Mouse (Mus musculus): ENCODE results near the gene Klhdc1. TPM values are rescaled to one million over a fixed set of nuclear protein-coding genes. Genes with fewer than 3 reads are reported as not detected.

The Klhdc1 gene
- polyA plus RNA-seq (2015; fragmentation: Nextera tagmentation; extraction: Ambion mirVana) = 9.0 and 9.2 TPM in 2 replicates

- Histone ChIP-seq H3K9me3 (no peaks in the 10 kb centered on the region), H3K9ac (peak within 1 kb of the TSS; percentile 78), H3K4me2 (peak within 1 kb of the TSS; percentile 67), H3K27ac (peak within 1 kb of the TSS; percentile 60), H3K4me1 (0 out of 2 replicates have a peak, but pooled peaks cover 4% of the 10 kb centered on the region), H3K27me3 (replicated peaks) (no peaks in the 10 kb centered on the region), H3K4me3 (replicated peaks) (peak within 1 kb of the TSS; percentile 75), H3K36me3 (no peaks in the 10 kb centered on the region)
- WGBS = 67% methylated on average over 6 of the region's 6 CpGs
- ATAC-seq (ENCODE audit: insufficient read depth, low FRiP score, low read depth) = no peak
Observed at GRCm38 (mm10) chr12:69240876-69241275, at the start of gene Klhdc1. Gene Klhdc1, plus strand, starts transcription at chr12:69241176.

- 94% methylated on average over 5 of the region's 5 CpGs for WGBS
- ATAC-seq (ENCODE audit: insufficient read depth, low FRiP score, low read depth) = no peak
Observed at GRCm38 (mm10) chr12:69191396-69191795, 49.6 kb upstream of the Klhdc1 start.

DNA sequence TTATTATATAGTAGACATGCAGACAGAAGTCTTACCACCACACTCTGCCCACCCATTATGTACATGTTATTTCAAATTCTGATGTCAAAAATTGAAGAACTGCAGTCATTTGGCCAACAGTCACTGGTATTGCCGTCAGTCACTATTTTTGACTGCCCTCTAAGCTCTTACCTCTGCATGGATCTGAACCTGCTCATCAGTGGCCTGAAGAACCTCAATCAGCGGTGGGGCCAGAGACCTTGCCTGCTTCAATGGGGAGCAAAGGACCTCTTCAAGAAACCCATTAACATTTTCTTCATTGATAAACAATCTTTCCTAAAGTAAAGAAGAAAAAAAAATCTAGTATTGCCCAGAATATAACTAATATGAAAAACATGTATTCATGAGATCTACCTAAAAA, 48.3 kb upstream of the Klhdc1 start:
- ATAC-seq (ENCODE audit: insufficient read depth, low FRiP score, low read depth) = no peak
- no peak overlapping the region for H3K4me2 ChIP-seq
- 89% methylated on average over 2 of the region's 2 CpGs for WGBS
- no peaks in the 10 kb centered on the region for H3K9me3 ChIP-seq
- H3K27ac ChIP-seq = no peak overlapping the region
- peaks cover 7% of the 10 kb centered on the region for H3K36me3 ChIP-seq
- no peaks in the 10 kb centered on the region for H3K27me3 ChIP-seq (replicated peaks)
- H3K9ac ChIP-seq = no peak overlapping the region
- H3K4me1 ChIP-seq = no peaks in the 10 kb centered on the region
- H3K4me3 ChIP-seq (replicated peaks) = no peak overlapping the region

More at GRCm38 (mm10) chr12:69191396-69191795, 49.6 kb upstream of the Klhdc1 start:
- Histone ChIP-seq H3K4me3 (replicated peaks) (no peak overlapping the region), H3K27me3 (replicated peaks) (no peaks in the 10 kb centered on the region), H3K4me1 (0 out of 2 replicates have a peak, but pooled peaks cover 7% of the 10 kb centered on the region), H3K9me3 (no peaks in the 10 kb centered on the region), H3K4me2 (no peak overlapping the region), H3K27ac (no peak overlapping the region), H3K9ac (no peak overlapping the region), H3K36me3 (peaks cover 7% of the 10 kb centered on the region)

DNA sequence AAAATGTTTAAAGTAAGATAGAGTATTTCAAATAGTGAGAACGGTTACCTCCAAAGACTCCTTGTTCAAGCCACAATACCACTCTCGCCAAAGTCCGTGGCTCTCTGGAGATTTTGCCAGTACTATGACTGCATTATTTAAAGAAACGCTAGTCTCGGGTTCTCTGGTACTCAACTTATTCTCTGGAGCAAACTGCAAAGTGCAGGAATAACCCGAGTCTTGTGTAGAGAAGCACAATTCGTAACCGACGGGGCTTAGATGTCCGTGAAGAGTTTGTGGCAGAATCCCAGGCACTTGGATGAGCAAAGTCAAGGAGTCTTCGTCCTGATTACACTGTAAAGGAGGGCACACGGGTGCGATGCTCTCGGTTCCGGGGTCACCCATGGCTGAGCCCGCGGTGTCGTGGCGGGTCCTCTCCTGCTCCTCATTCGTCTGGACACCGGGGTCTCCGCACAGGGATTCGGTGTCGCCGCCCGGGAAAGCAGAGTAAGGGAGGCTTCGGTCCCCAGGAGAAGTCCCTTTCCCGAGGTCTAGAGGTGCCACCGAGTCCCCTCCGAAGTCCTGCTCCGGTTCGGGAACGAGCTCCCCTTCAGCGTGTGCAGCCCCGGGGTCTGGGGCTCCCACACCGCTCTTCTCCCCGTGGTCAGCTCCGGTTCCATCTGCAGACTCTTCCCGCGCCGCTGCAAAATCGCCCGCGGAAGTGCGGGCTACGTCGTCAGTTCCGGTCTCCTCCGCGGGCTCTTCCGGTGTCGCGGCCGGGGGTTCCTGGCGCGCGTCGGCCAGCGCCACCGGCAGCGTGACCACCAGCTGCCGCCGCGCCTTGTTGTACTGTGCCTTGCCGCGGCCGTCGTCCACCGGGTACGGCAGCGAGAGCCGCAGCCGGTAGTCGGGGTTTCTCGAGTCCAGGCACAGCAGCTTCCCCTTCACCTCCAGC, 44.3 kb upstream of the Klhdc1 start, which contains the start of gene Gm49383:
Gene Gm49383, minus strand, starts transcription at position 661 of the 934 bp plus-strand sequence.
- peak within 1 kb of the TSS; percentile 91 for H3K4me3 ChIP-seq (replicated peaks)
- no peaks in the 10 kb centered on the region for H3K9me3 ChIP-seq
- H3K36me3 ChIP-seq = peaks cover 8% of the 10 kb centered on the region; the same call in 1 of the 2 replicates
- WGBS = under 1% methylated on average over 75 of the region's 75 CpGs
- H3K4me2 ChIP-seq = peak within 1 kb of the TSS; percentile 95
- peak within 1 kb of the TSS; percentile 85 for H3K27ac ChIP-seq
- no peaks in the 10 kb centered on the region for H3K27me3 ChIP-seq (replicated peaks)
- peaks cover 18% of the 10 kb centered on the region for H3K4me1 ChIP-seq
- peak; percentile 53; the same call in 1 of the 2 replicates for ATAC-seq (ENCODE audit: insufficient read depth, low FRiP score, low read depth)
- peak within 1 kb of the TSS; percentile 83 for H3K9ac ChIP-seq

GRCm38 (mm10) chr12:69197378-69198163, 43.4 kb upstream of the Klhdc1 start:
- Histone ChIP-seq H3K27ac (peak overlapping the region; percentile 85), H3K4me1 (peaks cover 18% of the 10 kb centered on the region), H3K36me3 (peaks cover 11% of the 10 kb centered on the region; the same call in 1 of the 2 replicates), H3K27me3 (replicated peaks) (no peaks in the 10 kb centered on the region), H3K9me3 (no peaks in the 10 kb centered on the region), H3K4me2 (peak overlapping the region; percentile 95), H3K4me3 (replicated peaks) (peak overlapping the region; percentile 91), H3K9ac (peak overlapping the region; percentile 83)
- under 1% methylated on average over 94 of the region's 94 CpGs for WGBS
- ATAC-seq (ENCODE audit: insufficient read depth, low FRiP score, low read depth) = peak; percentile 70; the same call in 1 of the 2 replicates

DNA sequence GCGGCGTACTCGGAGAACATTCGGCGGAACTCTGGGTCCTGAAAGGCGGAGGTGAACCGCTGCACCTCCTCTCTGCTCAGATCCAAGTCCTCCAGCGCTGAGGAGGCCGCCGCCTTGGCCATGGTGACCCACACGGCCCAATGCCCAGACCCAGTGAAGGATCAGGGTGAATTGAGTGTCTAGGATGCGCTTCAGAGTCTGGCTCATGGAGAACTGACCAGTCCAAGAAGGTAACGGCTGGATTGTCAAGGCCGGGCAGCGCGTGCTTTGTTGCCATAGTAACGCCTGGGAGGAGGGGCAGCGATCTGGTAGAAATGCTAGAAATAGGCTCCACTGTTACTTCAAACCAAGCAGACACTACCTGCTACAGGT, 42.8 kb upstream of the Klhdc1 start, which contains the start of gene Dnaaf2:
Gene Dnaaf2, minus strand, starts transcription at position 266 of the 372 bp plus-strand sequence.
- H3K9ac ChIP-seq = peak within 1 kb of the TSS; percentile 83
- H3K4me2 ChIP-seq = peak within 1 kb of the TSS; percentile 95
- no peaks in the 10 kb centered on the region for H3K27me3 ChIP-seq (replicated peaks)
- no peak for ATAC-seq (ENCODE audit: insufficient read depth, low FRiP score, low read depth)
- no peaks in the 10 kb centered on the region for H3K9me3 ChIP-seq
- H3K27ac ChIP-seq = peak within 1 kb of the TSS; percentile 85
- peaks cover 18% of the 10 kb centered on the region for H3K4me1 ChIP-seq
- peaks cover 11% of the 10 kb centered on the region; the same call in 1 of the 2 replicates for H3K36me3 ChIP-seq
- under 1% methylated on average over 18 of the region's 18 CpGs for WGBS
- peak within 1 kb of the TSS; percentile 91 for H3K4me3 ChIP-seq (replicated peaks)

GRCm38 (mm10) chr12:69198985-69199384, 42.0 kb upstream of the Klhdc1 start:
- H3K36me3 ChIP-seq = peaks cover 11% of the 10 kb centered on the region; the same call in 1 of the 2 replicates
- no peaks in the 10 kb centered on the region for H3K27me3 ChIP-seq (replicated peaks)
- peak; percentile 11; the same call in 1 of the 2 replicates for ATAC-seq (ENCODE audit: insufficient read depth, low FRiP score, low read depth)
- no peak overlapping the region for H3K9ac ChIP-seq
- no peak overlapping the region; the same call in 1 of the 2 replicates for H3K4me2 ChIP-seq
- H3K4me1 ChIP-seq = peaks cover 18% of the 10 kb centered on the region
- H3K27ac ChIP-seq = no peak overlapping the region
- no peaks in the 10 kb centered on the region for H3K9me3 ChIP-seq
- no peak overlapping the region; the same call in 1 of the 2 replicates for H3K4me3 ChIP-seq (replicated peaks)

- ATAC-seq (ENCODE audit: insufficient read depth, low FRiP score, low read depth) = no peak
- Histone ChIP-seq H3K36me3 (peaks cover 11% of the 10 kb centered on the region; the same call in 1 of the 2 replicates), H3K4me1 (0 out of 2 replicates have a peak, but pooled peaks cover 5% of the 10 kb centered on the region), H3K27me3 (replicated peaks) (no peaks in the 10 kb centered on the region), H3K27ac (no peak within 1 kb of the TSS), H3K4me3 (replicated peaks) (no peak within 1 kb of the TSS), H3K9me3 (no peaks in the 10 kb centered on the region), H3K9ac (no peak within 1 kb of the TSS), H3K4me2 (no peak within 1 kb of the TSS)
- 85% methylated on average over 16 of the region's 16 CpGs for WGBS
Observed at GRCm38 (mm10) chr12:69204052-69204833, 36.7 kb upstream of the Klhdc1 start, which contains the start of gene Gm49384. Gene Gm49384, minus strand, starts transcription at chr12:69204267.

DNA sequence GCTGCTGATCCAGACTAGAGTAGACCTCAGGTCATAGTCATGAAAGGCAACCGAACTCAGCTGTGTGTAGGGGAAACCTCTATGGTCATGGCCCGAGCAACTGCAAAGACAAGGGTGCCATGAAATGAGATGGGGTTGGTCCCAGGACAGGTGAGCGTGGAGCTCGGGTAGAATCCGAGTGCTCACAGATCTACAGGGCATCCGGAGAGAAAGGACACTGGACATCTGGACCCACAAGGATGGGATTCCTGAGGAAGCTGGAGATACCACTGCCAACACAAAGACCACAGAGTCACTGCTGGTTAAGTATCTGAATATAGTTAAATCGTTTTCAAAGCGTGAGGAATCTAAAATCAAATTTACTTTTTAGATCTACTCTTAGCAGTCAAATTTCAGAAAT, 33.6 kb upstream of the Klhdc1 start:
- WGBS = 95% methylated on average over 8 of the region's 8 CpGs
- Histone ChIP-seq H3K9me3 (no peaks in the 10 kb centered on the region), H3K9ac (no peak overlapping the region)

DNA sequence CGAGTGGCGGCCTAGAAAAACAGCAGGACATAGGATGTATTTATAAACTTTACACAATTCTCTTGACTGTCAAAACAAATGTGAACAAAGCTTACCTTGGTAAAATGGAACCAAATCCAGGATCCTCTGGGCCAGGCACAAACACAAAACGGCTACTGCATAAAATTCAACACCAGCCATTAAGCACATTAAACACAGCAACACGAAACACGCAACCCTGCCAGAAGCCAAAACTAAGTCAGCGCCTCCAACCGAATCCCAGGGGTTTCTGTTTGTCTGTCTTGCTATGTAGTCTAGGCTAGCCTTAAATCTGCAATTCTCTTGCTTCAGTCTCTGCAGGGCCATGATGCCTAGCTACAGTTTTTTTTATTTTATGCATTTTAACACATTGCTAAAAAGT, 33.0 kb upstream of the Klhdc1 start:
- no peak overlapping the region for H3K4me2 ChIP-seq
- H3K27me3 ChIP-seq (replicated peaks) = no peaks in the 10 kb centered on the region
- WGBS = 93% methylated on average over 7 of the region's 7 CpGs
- no peak overlapping the region for H3K9ac ChIP-seq
- no peaks in the 10 kb centered on the region for H3K9me3 ChIP-seq
- H3K27ac ChIP-seq = no peak overlapping the region
- no peaks in the 10 kb centered on the region for H3K4me1 ChIP-seq
- peaks cover 10% of the 10 kb centered on the region; the same call in 1 of the 2 replicates for H3K36me3 ChIP-seq
- no peak for ATAC-seq (ENCODE audit: insufficient read depth, low FRiP score, low read depth)
- no peak overlapping the region for H3K4me3 ChIP-seq (replicated peaks)

More for the DNA sequence above, 33.6 kb upstream of the Klhdc1 start:
- Histone ChIP-seq H3K4me3 (replicated peaks) (no peak overlapping the region), H3K36me3 (peaks cover 9% of the 10 kb centered on the region; the same call in 1 of the 2 replicates), H3K27me3 (replicated peaks) (no peaks in the 10 kb centered on the region), H3K4me1 (no peaks in the 10 kb centered on the region), H3K4me2 (no peak overlapping the region), H3K27ac (no peak overlapping the region)
- no peak for ATAC-seq (ENCODE audit: insufficient read depth, low FRiP score, low read depth)

GRCm38 (mm10) chr12:69208520-69208919, 32.5 kb upstream of the Klhdc1 start:
- no peak for ATAC-seq (ENCODE audit: insufficient read depth, low FRiP score, low read depth)
- Histone ChIP-seq H3K27ac (no peak overlapping the region), H3K4me2 (no peak overlapping the region), H3K4me1 (no peaks in the 10 kb centered on the region), H3K9ac (no peak overlapping the region), H3K36me3 (peaks cover 14% of the 10 kb centered on the region), H3K4me3 (replicated peaks) (no peak overlapping the region), H3K9me3 (no peaks in the 10 kb centered on the region), H3K27me3 (replicated peaks) (no peaks in the 10 kb centered on the region)
- 92% methylated on average over 2 of the region's 2 CpGs for whole genome bisulfite sequencing
